Mouse (Mus musculus) CH12.LX (cell line): ENCODE results near the gene Lcn9. TPM values are rescaled to one million over a fixed set of nuclear protein-coding genes. Genes with fewer than 3 reads are reported as not detected.

Experiments used
- DNase-seq: peaks from one replicate; pipeline ENCODE4 v3.0.0-alpha.2; 2013; ENCODE audit errors: extremely low read depth
- H3K27ac ChIP-seq: 2 replicates; pipeline ENCODE4 v1.5.1; 2012; ENCODE audit warnings: low read depth, mild to moderate bottlenecking, control low read depth, moderate library complexity; ENCODE audit not compliant: insufficient read depth
- H3K27me3 ChIP-seq: replicated peaks from 2 replicates; pipeline ENCODE3; 2012; ENCODE audit warnings: inconsistent platforms
- H3K36me3 ChIP-seq, 2 experiments: replicated peaks in 1 of 2; 2 replicates each; pipeline versions ENCODE3 to v1.6.1; 2012; ENCODE audit warnings: inconsistent platforms in 1 of 2, low read length in 1 of 2, mild to moderate bottlenecking in 1 of 2, mixed read lengths in 1 of 2, moderate library complexity in 1 of 2; ENCODE audit not compliant: control insufficient read depth in 1 of 2, insufficient read depth in 1 of 2
- H3K4me1 ChIP-seq, 2 experiments: 2 replicates each; pipeline ENCODE4 v1.6.1; 2012; ENCODE audit warnings: inconsistent platforms in 1 of 2, moderate library complexity in 1 of 2; ENCODE audit not compliant: insufficient read depth in 2 of 2, control insufficient read depth in 1 of 2
- H3K4me2 ChIP-seq: 2 replicates; pipeline ENCODE4 v1.6.1; 2012; ENCODE audit warnings: low read depth, mild to moderate bottlenecking, control low read depth; ENCODE audit not compliant: poor library complexity, insufficient read depth, severe bottlenecking
- H3K4me3 ChIP-seq, 3 experiments: fragments of 150-350 bp in 1 of 3; sonication (generic) in 1 of 3; replicated peaks in 1 of 3; 2 replicates each; pipeline versions ENCODE3 to v1.5.1; 2011 to 2012; ENCODE audit warnings: low read depth in 2 of 3, low read length in 2 of 3, mild to moderate bottlenecking in 2 of 3, moderate library complexity in 2 of 3, control low read depth in 1 of 3, improper control_type of control experiment in 1 of 3, inconsistent platforms in 1 of 3, mixed read lengths in 1 of 3; ENCODE audit not compliant: poor library complexity in 1 of 3
- H3K79me2 ChIP-seq: replicated peaks from 2 replicates; pipeline ENCODE4 v1.6.1; 2012; ENCODE audit warnings: mild to moderate bottlenecking, moderate library complexity; ENCODE audit not compliant: control insufficient read depth, poor library complexity, insufficient read depth, severe bottlenecking; ENCODE audit errors: extremely low read depth
- H3K9ac ChIP-seq: 2 replicates; pipeline ENCODE4 v1.6.1; 2012; ENCODE audit warnings: low read depth, mild to moderate bottlenecking, control low read depth, moderate library complexity; ENCODE audit not compliant: insufficient read depth
- H3K9me3 ChIP-seq: replicated peaks from 2 replicates; pipeline ENCODE3; 2012; ENCODE audit warnings: low read length, inconsistent platforms, mixed read lengths
- BHLHE40 ChIP-seq: IDR thresholded peaks from 2 replicates; pipeline ENCODE4 v1.6.1; 2011; ENCODE audit warnings: mild to moderate bottlenecking, low read depth, low read length, improper control_type of control experiment
- CHD1 ChIP-seq: IDR thresholded peaks from 2 replicates; pipeline ENCODE4 v1.6.1; 2012; ENCODE audit warnings: low read depth, low read length, improper control_type of control experiment, inconsistent platforms
- CTCF ChIP-seq, 2 experiments: IDR thresholded peaks in 1 of 2; conservative IDR thresholded peaks in 1 of 2; 2 replicates each; pipeline ENCODE4 v1.5.1; 2011 to 2012; ENCODE audit warnings: low read depth in 2 of 2, low read length in 2 of 2, improper control_type of control experiment in 1 of 2, inconsistent platforms in 1 of 2, mild to moderate bottlenecking in 1 of 2, moderate library complexity in 1 of 2
- ELF1 ChIP-seq: IDR thresholded peaks from 2 replicates; pipeline ENCODE4 v1.6.1; 2014; ENCODE audit warnings: low read depth, mild to moderate bottlenecking, inconsistent platforms, low read length, improper control_type of control experiment
- HCFC1 ChIP-seq: IDR thresholded peaks from 2 replicates; pipeline ENCODE4 v1.6.1; 2012; ENCODE audit warnings: low read depth, mild to moderate bottlenecking, inconsistent platforms, low read length, improper control_type of control experiment
- IRF4 ChIP-seq: IDR thresholded peaks from 2 replicates; pipeline ENCODE4 v1.6.1; 2014; ENCODE audit warnings: low read depth, mild to moderate bottlenecking, inconsistent platforms, low read length, improper control_type of control experiment
- JUN ChIP-seq: IDR thresholded peaks from 2 replicates; pipeline ENCODE4 v1.6.1; 2011; ENCODE audit warnings: low read depth, mild to moderate bottlenecking, low read length, improper control_type of control experiment, moderate library complexity; ENCODE audit not compliant: insufficient read depth
- MAFK ChIP-seq: IDR thresholded peaks from 2 replicates; pipeline ENCODE4 v1.6.1; 2011; ENCODE audit warnings: low read length, improper control_type of control experiment; ENCODE audit not compliant: insufficient replicate concordance
- MAX ChIP-seq: IDR thresholded peaks from 2 replicates; pipeline ENCODE4 v1.6.1; 2011; ENCODE audit warnings: low read length, improper control_type of control experiment
- MEF2A ChIP-seq: IDR thresholded peaks from 2 replicates; pipeline ENCODE4 v1.6.1; 2014; ENCODE audit warnings: low read depth, mild to moderate bottlenecking, inconsistent platforms, low read length, improper control_type of control experiment, borderline replicate concordance
- MYC ChIP-seq: IDR thresholded peaks from 2 replicates; pipeline ENCODE4 v1.6.1; 2011; ENCODE audit warnings: low read depth, mild to moderate bottlenecking, improper control_type of control experiment, low read length
- NELFE ChIP-seq: IDR thresholded peaks from 2 replicates; pipeline ENCODE4 v1.6.1; 2011; ENCODE audit warnings: low read depth, low read length, improper control_type of control experiment
- NRF1 ChIP-seq: IDR thresholded peaks from 2 replicates; pipeline ENCODE4 v1.6.1; 2014; ENCODE audit warnings: low read depth, mild to moderate bottlenecking, inconsistent platforms, low read length, improper control_type of control experiment, moderate library complexity
- PAX5 ChIP-seq: IDR thresholded peaks from 2 replicates; pipeline ENCODE4 v1.6.1; 2012; ENCODE audit warnings: low read length, inconsistent platforms, mixed read lengths
- POLR2A ChIP-seq: IDR thresholded peaks from 2 replicates; pipeline ENCODE4 v1.6.1; 2011; ENCODE audit warnings: low read depth, mild to moderate bottlenecking, improper control_type of control experiment, low read length
- RAD21 ChIP-seq: IDR thresholded peaks from 2 replicates; pipeline ENCODE4 v1.6.1; 2011; ENCODE audit warnings: low read depth, mild to moderate bottlenecking, low read length, improper control_type of control experiment, moderate library complexity
- RCOR1 ChIP-seq: conservative IDR thresholded peaks from 2 replicates; pipeline ENCODE4 v1.6.1; 2012; ENCODE audit warnings: low read depth, mild to moderate bottlenecking, inconsistent platforms, low read length, improper control_type of control experiment
- SIN3A ChIP-seq: IDR thresholded peaks from 2 replicates; pipeline ENCODE4 v1.6.1; 2012; ENCODE audit warnings: low read length, improper control_type of control experiment, inconsistent platforms
- SMC3 ChIP-seq: IDR thresholded peaks from 2 replicates; pipeline ENCODE4 v1.6.1; 2011; ENCODE audit warnings: low read depth, low read length, improper control_type of control experiment
- TBP ChIP-seq: conservative IDR thresholded peaks from 2 replicates; pipeline ENCODE4 v1.6.1; 2011; ENCODE audit warnings: low read depth, low read length, improper control_type of control experiment
- TCF12 ChIP-seq: IDR thresholded peaks from 2 replicates; pipeline ENCODE4 v1.6.1; 2014; ENCODE audit warnings: low read depth, mild to moderate bottlenecking, inconsistent platforms, low read length, improper control_type of control experiment
- USF1 ChIP-seq: IDR thresholded peaks from 2 replicates; pipeline ENCODE4 v1.6.1; 2014; ENCODE audit warnings: low read depth, mild to moderate bottlenecking, inconsistent platforms, low read length, improper control_type of control experiment
- USF2 ChIP-seq: conservative IDR thresholded peaks from 2 replicates; pipeline ENCODE4 v1.6.1; 2011; ENCODE audit warnings: low read depth, low read length, improper control_type of control experiment
- ZC3H11A ChIP-seq: IDR thresholded peaks from 2 replicates; pipeline ENCODE4 v1.6.1; 2012; ENCODE audit warnings: low read depth, mild to moderate bottlenecking, inconsistent platforms, low read length, improper control_type of control experiment
- dilution Hi-C: fragments of 300-500 bp; cut with MboI; formaldehyde crosslinking; loops from 2 replicates; pipeline ENCODE4 v1.14.3; 2020; ENCODE audit warnings: low sequenced_read_pairs; ENCODE audit not compliant: extremely low pct_unique_long_range_greater_than_20kb, extremely low pct_ligation_motif_present
- in situ Hi-C: fragments of 300-500 bp; cut with MboI; formaldehyde crosslinking; loops from 3 replicates; pipeline ENCODE4 v1.14.3; 2019; ENCODE audit warnings: low sequenced_read_pairs, low pct_ligation_motif_present, low pct_unique_long_range_greater_than_20kb, mixed read lengths
- polyA plus RNA-seq: library from polyadenylated mRNA; unstranded; fragments of >175 nt; gene quantifications from 2 replicates; pipeline ENCODE4 v1.2.1, GENCODE M21; 2012; ENCODE audit warnings: low read depth; ENCODE audit not compliant: insufficient read length
- total RNA-seq, 2 experiments: library from RNA; depleted of rRNA; stranded (reverse); fragments of 300-350 nt in 1 of 2; fragments of >200 nt in 1 of 2; gene quantifications; 2 replicates each; pipeline ENCODE4 v1.2.3; 2012 to 2014

Gene Lcn9
- total and polyA plus RNA-seq, 3 experiments, result not detected

DNA sequence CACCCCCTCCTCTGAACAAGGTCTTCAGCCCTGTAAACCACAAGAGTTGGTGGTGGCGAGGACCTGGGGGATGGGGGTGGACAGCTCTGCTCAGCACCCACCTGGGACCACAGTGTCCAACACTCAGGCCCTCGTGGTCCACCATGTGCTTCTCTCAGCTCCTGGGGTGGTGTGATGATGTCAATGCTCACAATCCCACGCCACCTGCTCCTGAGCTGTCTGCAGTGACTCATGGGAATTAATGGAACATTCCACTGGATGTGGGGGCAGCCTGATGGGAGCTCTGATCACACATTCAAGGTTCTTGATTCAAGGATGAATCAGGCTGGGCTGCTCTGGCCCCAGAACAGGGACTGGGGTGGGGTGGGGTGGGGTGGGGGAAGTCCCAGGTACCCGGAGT lies 19.2 kb downstream of the Lcn9 start:
- no peak for TF ChIP-seq CHD1
- no peak for TF ChIP-seq SMC3
- no peak for TF ChIP-seq ELF1
- TF ChIP-seq ZC3H11A, result no peak
- TF ChIP-seq RCOR1, result no peak
- no peak for TF ChIP-seq JUN
- TF ChIP-seq PAX5, result no peak
- TF ChIP-seq POLR2A, result no peak
- no peak for TF ChIP-seq MAX
- TF ChIP-seq CTCF (conservative IDR thresholded peaks at IDR 0.05 in 1 of 2, IDR thresholded peaks at IDR 0.05 in 1 of 2; ENCODE audit: low read depth in 2 of 2, low read length in 2 of 2), result no peak
- no peak for TF ChIP-seq USF2
- TF ChIP-seq HCFC1, result no peak
- no peak for TF ChIP-seq BHLHE40
- no peak for TF ChIP-seq TBP
- Histone ChIP-seq H3K9ac (no peak overlapping the region), H3K4me2 (no peak overlapping the region), H3K4me1 (peaks cover 6 to 16% of the 10 kb centered on the region in 2 experiments; a peak in 3 of 4 replicates), H3K9me3 (no peaks in the 10 kb centered on the region), H3K4me3 (no peak overlapping the region), H3K27ac (no peak overlapping the region), H3K36me3 (no peaks in the 10 kb centered on the region), H3K79me2 (no peaks in the 10 kb centered on the region), H3K27me3 (peaks cover 48% of the 10 kb centered on the region)
- no peak for DNase-seq
- in situ Hi-C loops, result no loop called here
- dilution Hi-C loops, result no loop called here

DNA sequence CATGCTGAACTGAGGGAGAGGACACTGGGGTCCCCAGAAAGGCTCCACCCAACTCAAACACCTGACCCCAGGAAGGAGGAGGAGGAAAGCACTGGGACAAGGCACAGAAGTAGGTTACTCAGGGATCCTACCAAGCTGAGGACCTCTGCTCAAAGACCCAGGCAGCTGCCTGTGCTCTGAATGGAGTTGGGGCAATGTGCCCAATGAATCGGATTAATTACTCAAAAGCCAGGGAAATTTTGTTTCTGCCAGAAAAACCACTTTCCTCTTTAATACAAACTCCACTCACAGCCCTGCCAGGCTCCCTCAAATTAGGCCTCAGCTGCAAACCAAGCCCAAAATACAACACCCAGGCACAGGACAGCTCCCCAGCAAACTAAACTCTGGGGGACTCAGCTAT lies 19.8 kb downstream of the Lcn9 start:
- dilution Hi-C loops (no loop called here), in situ Hi-C loops (no loop called here)
- Histone ChIP-seq H3K36me3 (no peaks in the 10 kb centered on the region), H3K4me1 (peaks cover 6 to 16% of the 10 kb centered on the region in 2 experiments; a peak in 3 of 4 replicates), H3K79me2 (no peaks in the 10 kb centered on the region), H3K4me2 (no peak overlapping the region), H3K27ac (no peak overlapping the region), H3K4me3 (no peak overlapping the region), H3K9me3 (no peaks in the 10 kb centered on the region), H3K9ac (no peak overlapping the region), H3K27me3 (peaks cover 52% of the 10 kb centered on the region)
- no peak for TF ChIP-seq TBP
- no peak for TF ChIP-seq POLR2A
- DNase-seq, result no peak

DNA sequence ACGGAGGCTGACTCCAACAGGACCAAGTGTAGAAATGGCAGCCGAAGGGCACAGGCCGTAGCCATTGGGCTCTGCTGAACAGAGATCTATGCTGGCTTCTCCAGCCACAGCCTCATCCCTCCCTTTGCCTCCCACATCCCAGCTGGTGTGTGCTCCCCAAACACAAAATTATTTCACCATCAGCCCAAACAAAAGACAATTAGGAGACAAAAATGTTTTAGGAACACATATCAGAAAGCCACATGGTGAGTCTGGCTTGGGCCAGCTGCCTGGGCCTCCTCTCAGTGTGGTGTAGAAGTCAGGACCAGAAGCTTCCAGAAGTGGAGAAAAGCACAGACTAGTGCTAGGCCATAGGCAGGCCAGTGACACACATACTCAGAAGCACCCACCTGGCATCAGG lies 21.1 kb downstream of the Lcn9 start:
- H3K9me3 ChIP-seq, result peaks cover 1% of the 10 kb centered on the region
- H3K79me2 ChIP-seq, result no peaks in the 10 kb centered on the region
- dilution Hi-C loops, result no loop called here
- no peak overlapping the region for H3K9ac ChIP-seq
- TF ChIP-seq SIN3A (no peak), RCOR1 (no peak), USF1 (no peak), NRF1 (no peak), MEF2A (no peak), ZC3H11A (no peak), POLR2A (no peak), MAX (no peak), MYC (no peak), CHD1 (no peak), BHLHE40 (no peak), NELFE (no peak), RAD21 (no peak), MAFK (no peak), IRF4 (no peak), PAX5 (no peak), TBP (no peak), ELF1 (no peak), TCF12 (no peak)
- in situ Hi-C loops, result no loop called here
- DNase-seq, result no peak
- H3K4me2 ChIP-seq, result no peak overlapping the region
- no peaks in the 10 kb centered on the region for H3K36me3 ChIP-seq
- no peak overlapping the region for H3K4me3 ChIP-seq
- no peak overlapping the region for H3K27ac ChIP-seq
- H3K27me3 ChIP-seq, result peaks cover 54% of the 10 kb centered on the region
- peaks cover 2 to 9% of the 10 kb centered on the region in 2 experiments; a peak in 3 of 4 replicates for H3K4me1 ChIP-seq
